Mouse (Mus musculus) megakaryocyte-erythroid progenitor cell, adult 5-6 weeks (primary cell): ENCODE measurements at regions not wholly inside any gene's neighbourhood (a gene's known extent, or its start where the extent isn't known, plus 50 kb on each side); places are given as distances from the start of the nearest gene placed in this dataset.

ENCODE experiments used
- ATAC-seq: replicated peaks from 2 replicates; pipeline ENCODE4 v1.8.0; 2016; ENCODE audit warnings: mild to moderate bottlenecking, inconsistent platforms; ENCODE audit not compliant: severe bottlenecking, poor library complexity, low FRiP score, low TSS enrichment

GRCm38 (mm10) chr3:149348459-149348971, 358.2 kb upstream of the Adgrl2 start:
- ATAC-seq = no peak

- ATAC-seq = no peak
Measured at GRCm38 (mm10) chr3:149347241-149347992, 357.1 kb upstream of the Adgrl2 start.

DNA sequence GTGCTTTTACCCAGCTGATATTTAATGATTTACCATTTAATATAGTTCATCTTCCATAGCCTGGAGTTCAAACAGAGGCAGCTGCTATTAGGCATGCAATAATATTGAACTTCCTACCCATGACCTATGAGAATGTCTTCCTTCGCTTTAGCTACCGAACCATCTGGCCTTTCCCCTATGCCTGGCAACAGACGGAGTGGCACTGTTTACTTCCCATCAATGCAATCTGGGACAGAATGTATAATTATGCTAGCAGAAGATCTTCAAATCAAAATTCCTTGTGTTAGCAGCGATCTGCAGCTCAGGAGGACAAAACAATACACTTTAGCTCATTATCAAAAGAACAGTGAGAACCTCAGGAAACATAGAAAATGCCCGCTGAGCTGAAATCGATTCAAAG, 352.2 kb upstream of the Adgrl2 start:
- ATAC-seq = no peak

- ATAC-seq = no peak
Measured at GRCm38 (mm10) chr3:149339374-149339753, 349.0 kb upstream of the Adgrl2 start.

DNA sequence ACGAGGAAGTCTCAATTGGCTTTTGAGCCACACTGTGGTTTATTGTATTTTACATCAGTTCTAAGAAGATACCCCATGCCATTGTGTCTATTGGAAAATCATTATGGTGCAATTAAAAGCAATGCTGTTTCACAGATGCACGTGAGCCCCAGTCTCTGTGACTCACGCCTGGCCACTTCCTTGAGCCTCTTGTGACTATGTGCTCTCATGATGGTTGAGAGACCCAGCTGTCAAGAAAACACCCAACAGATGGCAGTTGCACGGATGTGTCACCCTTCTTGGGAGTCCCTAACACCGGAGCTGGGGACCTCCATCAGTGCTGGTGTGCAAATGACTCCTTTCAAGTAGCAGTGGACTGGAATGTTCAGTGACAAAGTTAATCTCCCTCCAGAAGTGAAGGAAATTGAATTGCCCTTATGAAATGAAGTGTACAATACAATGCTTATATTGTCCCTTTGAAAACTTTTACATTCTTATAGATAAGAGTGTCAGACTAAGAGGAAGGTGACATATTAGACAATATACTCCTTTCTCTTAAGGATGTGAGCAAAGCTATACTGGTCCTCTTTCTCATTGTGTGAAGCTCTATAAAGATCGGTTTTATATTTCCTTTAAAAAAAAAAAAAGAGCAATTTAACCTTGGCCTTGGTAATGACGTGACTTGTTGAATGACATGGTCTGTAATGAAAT, 348.5 kb upstream of the Adgrl2 start:
- ATAC-seq = no peak

- ATAC-seq = no peak
Measured at GRCm38 (mm10) chr3:149335259-149335658, 344.9 kb upstream of the Adgrl2 start.

DNA sequence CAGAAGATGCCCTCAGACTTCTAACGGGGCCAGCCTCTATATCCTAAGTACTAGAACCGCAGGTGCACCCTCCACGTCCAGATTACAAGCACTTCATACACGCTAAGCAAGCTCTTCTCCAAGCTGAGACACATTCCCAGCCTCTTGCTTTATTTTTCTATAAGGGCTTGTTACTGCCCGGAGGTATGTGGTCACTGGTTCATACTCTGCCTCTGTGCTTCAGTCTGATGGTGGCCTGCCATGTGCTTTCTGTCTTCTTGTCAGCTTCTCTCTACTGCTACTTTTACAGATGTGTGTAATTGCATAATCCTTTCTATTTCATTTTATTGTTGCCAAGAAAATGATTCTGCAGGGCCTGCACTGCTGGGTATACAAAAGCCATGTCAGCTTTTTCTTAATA, 343.3 kb upstream of the Adgrl2 start:
- no peak for ATAC-seq

- no peak for ATAC-seq
Measured at GRCm38 (mm10) chr3:149333131-149333530, 342.8 kb upstream of the Adgrl2 start.

- peak; percentile 80 for ATAC-seq
Measured at GRCm38 (mm10) chr3:149332105-149332504, 341.8 kb upstream of the Adgrl2 start.

DNA sequence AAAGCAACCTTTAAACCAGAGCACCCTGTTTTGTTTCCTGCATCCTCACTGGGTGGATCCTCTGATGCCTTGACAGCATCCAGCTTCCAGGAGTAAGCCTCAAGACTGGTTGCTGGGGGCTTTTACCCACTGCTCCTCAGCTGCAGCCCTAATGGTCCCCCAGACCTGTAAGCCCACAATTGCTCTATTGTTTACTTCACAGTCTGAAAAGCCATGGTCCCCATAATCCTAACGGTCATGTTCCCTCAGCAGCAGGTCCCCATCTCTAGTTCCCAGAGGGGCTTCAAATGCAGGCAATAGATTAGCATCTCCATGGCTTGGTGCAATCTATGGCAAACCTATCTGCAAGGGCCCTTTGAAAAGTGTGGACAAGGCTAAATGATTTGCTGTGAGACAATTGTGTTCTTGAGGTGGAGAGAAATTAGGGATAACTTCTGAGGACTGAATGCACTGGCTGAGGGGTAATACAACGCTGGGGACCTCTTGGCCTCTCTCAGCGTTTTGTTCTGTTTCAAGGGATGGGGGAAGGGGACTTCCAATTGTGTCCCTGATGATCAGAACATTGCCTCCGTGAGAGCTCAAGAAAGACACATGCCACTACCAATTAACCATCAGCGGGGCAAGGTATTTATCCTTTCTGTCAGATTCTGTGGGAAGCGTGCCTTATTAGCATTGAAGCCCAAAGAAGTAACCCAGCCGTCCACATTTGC, 341.1 kb upstream of the Adgrl2 start:
- no peak for ATAC-seq

DNA sequence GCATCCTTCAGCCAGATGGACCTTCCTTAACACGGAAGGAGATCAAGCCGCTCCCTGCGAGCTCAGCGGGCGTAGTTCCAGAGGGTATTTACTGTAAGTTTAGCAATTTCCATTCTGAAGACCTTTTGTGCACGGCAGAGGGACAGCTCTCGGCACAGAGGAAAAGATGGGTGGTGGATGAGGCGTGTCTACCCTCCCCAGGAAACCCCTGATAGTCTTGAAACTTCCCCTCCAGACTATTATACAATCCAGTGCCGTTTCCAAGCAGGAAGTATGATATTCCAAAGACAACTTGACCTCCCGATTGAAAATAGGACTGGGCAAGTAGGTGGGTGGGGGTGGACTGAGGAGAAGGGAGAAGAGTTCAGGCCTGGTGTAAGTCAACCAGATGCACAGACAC, 340.4 kb upstream of the Adgrl2 start:
- no peak for ATAC-seq

DNA sequence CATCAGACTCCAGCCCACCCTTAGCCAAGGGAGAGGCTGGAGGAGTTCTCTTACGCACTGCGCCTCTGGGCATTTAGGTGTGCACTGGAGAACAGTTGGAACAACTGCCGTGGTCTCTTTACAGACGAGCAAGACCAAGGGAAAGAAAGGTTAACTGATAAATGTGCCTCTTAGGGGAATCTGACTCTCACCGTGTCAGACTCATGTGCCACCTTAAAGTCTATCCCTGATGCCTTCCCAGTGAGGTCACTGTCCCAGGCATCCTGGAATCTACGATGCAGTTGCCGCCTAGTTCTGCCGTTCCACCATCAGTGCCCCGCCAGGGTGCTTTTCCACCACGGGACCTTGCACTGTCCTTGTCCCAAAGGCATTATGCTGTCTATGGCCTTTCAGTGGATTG, 339.7 kb upstream of the Adgrl2 start:
- no peak for ATAC-seq

GRCm38 (mm10) chr3:149329615-149330014, 339.3 kb upstream of the Adgrl2 start:
- no peak for ATAC-seq

- 0 out of 2 replicates have a peak, but pooled peaks have one; percentile 32 for ATAC-seq
Measured at GRCm38 (mm10) chr3:149326664-149327063, 336.3 kb upstream of the Adgrl2 start.

GRCm38 (mm10) chr3:149324088-149324487, 333.7 kb upstream of the Adgrl2 start:
- no peak for ATAC-seq

- no peak for ATAC-seq
Measured at GRCm38 (mm10) chr3:149318728-149319127, 328.4 kb upstream of the Adgrl2 start.

GRCm38 (mm10) chr3:149314258-149314657, 323.9 kb upstream of the Adgrl2 start:
- ATAC-seq = no peak

- ATAC-seq = no peak
Measured at GRCm38 (mm10) chr3:149313217-149313616, 322.9 kb upstream of the Adgrl2 start.

GRCm38 (mm10) chr3:149311576-149311975, 321.2 kb upstream of the Adgrl2 start:
- ATAC-seq = no peak

GRCm38 (mm10) chr3:149306709-149307108, 316.4 kb upstream of the Adgrl2 start:
- ATAC-seq = no peak
